Mouse (Mus musculus) CD4-positive helper T cell, adult 2 months (primary cell): Measurements from ENCODE around the gene Bspry.

Source experiments
- DNase-seq: peaks from one replicate; pipeline ENCODE4 v3.0.0-alpha.2; 2012; ENCODE audit warnings: low read depth, missing footprints, low spot score

The Bspry gene

DNA sequence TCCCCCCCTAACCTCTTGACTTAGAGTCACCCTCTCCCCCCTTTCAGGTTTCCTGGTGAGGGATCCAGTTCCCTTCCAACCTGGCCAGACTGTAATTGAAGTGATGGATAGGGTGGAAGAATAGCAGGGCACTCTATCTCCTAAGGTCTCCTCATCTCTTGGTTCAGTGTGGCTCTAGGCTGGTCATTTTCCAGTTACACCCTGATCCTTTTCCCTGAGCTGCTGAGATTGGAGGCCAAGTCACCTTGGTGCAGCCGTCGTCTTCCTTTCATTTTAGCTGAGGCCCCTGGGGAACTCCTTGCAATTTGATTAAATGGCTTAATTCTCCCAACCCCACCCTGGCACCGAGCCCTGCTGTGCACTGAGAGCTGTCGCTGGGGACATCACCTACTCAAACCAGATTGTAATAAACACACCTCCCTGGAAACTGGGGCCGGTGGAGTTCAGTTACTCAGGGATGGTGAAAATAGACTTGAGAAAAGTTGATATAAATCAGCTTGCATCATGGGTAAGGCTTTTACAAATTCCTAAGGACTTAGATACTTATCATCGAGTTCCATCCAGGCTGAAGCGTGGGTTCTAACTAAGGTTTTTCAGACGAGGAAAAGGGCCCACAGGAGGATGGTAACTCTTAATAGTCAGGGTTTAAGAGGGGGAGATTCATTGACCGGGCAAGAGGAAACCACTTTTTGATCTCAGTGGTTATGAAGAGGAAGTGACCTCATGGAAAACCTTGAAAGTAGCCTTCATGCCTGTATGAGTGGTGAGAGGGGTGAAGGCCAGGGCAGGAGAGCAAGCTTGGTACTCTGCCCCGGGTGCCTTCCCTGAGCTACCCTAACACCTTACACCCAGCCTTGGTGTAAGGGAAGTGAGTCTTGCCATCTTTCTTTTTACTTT, 1.1 kb downstream of the Bspry start:
- DNase-seq = peak; percentile 71

DNA sequence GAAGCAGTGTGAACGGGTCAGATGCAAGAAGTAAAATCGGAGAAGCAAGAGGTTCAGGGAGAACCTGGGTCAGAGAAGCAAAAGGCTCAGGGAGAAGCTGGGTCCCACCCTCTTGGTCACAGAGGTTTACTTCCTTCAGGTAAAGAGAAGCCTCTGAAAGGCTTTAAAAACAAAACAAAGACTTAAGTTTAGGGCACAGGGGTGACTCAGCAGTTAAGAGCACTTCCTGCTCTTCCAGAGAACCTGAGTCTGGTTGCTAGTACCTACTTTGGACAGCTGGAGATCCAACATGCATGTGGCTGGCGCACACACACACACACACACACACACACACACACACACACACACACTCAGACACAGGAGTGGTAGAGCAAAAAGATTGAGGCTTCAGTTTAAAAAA, 5.1 kb downstream of the Bspry start:
- no peak for DNase-seq

DNA sequence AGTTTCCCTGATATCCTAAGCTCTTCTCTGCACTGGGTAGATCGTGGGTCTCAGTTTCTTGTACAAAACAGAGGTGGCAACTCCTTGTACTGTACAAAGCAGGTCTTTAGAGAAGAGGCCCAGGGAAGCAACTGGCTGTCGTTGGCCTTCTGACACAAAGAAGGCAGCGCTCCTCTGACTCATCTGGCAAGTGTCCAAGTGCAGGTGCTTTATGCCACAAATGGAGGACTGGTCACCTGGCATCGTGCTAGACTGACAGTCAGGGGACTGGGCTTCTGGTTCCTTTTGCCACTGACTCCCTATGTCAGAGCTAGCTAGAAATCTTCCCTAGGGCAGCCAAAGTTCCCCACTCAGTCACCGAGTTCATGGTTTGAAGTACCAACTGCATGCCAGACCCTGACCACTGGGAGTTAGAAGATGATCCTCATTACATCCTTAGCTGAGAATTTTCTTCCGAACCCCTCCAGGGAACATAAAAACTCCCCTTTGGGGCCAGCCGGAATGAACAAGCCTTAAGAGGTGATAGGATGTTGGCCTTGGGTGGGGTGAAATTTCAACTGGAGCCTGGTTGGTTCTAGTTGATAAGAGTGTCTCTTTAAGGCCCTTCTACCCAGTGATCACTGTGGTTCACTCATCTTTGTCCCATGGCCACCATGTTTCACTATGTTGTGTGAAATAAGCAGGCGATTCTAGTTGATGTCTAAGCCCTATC, 5.8 kb downstream of the Bspry start:
- no peak for DNase-seq

DNA sequence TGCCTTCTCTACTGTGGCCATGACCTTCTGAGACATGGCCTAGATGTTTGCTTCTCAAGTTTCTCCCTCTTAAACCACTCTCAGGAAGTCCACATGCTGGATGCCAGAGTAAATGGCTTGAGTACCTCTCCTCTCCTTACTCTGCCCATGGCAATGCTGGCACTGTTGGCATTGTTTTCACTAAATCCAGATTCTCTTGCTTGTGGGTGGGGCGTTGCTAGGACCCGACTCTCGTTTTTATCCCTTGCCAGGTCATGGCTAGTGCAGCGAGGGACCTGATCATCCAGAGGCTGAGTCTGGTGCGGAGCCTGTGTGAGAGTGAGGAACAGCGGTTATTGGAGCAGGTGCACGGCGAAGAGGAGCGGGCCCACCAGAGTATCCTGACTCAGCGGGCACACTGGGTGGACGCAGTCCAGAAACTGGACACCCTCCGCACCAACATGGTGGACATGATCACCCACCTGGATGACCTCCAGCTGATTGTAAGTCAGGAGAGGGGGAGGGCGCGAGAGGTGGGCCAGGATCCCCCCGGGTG, 6.4 kb downstream of the Bspry start:
- no peak for DNase-seq

DNA sequence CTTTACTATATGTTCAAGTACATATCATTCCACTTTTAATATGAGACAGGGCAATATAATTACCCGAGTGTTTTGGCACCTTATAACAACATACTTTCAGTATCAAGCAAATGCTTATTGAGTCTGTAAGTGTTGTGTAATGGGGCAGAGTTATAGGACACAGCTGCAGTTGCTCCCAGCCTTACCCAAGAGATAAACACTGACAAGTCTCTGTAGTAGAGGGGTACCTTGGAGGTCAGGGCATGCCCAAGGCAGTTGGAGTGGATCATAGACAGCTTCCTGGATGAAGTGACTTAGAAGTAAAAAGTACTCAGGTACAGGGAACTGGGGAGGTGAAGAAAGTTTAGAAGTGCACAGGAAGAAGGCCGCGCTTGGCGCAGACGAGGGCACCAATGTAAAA, 7.3 kb downstream of the Bspry start:
- DNase-seq = no peak

DNA sequence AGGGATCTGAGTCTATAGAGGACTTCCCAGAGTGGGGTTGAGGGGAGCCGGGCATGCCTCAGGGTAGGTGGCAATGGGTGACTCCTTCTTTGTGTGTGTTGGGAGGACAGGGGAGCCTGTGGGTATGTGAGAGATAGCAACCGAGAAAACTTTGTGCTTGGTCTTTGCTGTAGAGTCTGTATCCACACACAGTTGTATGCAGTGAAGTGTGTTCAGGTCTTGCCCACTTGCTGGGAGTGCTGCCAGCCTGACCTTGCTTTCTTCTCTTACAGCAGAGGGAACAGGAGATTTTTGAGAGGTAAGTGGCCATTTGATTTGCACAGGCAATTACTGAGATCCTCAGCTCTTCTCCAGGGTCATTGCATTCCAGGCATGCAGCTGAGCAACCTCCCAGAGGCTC, 8.1 kb downstream of the Bspry start:
- no peak for DNase-seq

DNA sequence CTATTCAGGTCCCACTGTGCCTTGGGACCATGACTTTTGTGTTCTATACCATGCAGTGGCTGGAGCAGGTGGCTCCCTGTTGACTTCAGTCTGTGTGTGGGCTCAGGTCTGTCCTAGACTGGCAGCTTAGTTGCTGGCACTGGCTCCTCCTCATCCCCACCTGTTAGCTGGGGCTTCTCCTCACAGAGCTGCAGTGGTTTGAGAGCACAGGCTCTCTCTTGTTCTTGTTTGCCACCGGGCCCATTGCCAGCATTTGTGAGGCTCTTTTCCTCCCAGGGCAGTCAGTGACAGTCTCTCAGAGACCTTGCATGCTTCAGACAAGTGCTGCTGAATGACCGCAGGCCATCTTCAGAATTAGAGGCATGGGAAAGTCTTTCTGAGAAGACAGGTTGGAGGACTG, 12.8 kb downstream of the Bspry start:
- DNase-seq = no peak

DNA sequence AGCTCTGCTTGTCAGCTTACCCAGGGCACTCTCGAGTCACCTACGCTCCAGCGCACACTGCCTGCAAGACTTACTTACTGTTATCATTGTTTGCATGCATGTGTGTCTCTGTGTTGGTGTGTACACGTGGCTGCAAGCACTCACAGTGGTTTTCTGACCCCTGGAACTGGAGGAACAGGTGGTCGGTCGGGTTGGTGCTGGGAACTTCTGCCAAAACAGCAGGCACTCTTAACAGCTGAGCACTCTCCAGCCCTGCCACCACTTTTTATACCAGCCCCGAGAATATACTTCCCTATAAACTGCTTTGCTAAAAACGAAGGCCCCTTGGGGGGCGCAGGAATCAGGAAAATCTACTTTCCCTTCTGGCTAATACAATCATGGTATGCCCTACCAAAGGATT, 14.4 kb downstream of the Bspry start:
- DNase-seq = no peak

DNA sequence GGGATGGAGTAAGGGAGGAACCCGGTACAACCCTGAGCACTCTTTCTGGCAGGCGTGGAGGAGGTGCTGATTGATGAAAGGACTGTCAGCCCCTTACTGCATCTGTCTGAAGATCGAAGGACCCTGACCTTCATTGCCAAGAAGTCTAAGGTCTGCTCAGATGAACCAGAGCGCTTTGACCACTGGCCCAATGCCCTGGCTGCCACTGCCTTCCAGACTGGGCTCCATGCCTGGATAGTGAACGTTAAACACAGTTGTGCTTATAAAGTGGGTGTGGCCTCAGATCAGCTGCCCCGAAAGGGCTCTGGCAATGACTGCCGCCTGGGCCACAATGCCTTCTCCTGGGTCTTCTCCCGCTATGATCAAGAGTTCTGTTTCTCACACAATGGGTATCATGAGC, 16.1 kb downstream of the Bspry start:
- DNase-seq = no peak

DNA sequence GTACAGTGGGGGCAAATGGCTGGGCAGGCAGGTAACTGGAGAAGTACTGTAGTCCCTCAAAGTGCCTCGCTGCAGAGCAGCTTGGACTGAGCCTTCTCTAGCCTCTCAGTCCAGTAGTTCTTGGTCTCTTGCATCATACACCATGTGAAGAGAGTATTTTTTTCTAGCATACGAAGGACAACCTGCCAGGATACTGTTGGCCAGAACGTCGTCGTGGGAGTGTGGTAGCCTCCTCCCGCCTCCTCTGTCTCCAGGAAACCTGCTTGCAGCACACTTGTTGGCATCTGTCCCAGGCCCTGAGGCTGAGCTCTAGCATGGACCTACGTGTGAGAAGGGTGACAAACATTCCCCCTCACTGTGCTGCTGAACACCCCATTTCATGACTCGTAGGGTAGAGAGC, 17.0 kb downstream of the Bspry start:
- no peak for DNase-seq

DNA sequence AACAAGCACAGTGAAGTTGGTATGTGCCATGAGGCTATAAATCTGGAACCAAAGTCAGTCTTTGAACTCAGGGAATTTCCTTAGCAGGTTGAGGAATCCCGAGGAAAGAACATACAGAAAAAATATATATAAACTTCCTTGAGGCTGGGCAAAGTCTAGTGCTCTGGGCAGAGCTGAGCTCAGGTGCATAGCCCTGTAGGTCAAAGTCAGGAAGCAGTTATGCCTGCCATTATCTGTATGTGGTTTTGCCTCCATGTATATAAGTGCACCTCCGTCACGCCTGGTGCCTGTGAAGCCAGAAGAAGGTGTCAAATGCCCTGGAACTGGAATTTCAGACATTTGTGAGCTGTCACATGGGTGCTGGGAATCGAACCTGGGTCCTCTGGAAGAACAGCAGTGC, 20.9 kb downstream of the Bspry start:
- no peak for DNase-seq

DNA sequence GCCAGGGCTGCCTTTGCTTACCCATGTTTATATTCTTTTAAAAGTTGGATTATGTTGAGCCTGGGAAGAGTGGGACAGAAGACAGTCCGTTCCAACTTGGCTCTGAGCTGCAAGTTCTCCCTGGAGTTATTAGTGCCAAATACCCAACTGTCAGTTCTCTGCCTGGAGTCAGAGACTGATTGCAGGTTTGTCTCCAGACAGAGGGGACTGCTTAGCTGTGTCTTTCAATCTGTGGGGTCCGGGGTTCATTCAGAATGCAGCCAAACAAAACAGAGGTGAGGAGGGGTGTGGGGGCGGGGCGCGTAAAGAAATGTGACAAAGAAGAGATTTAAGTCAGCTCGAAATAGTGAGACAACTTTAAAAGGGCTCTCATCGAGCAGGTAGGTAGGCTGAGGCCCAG, 21.7 kb downstream of the Bspry start:
- DNase-seq = no peak

DNA sequence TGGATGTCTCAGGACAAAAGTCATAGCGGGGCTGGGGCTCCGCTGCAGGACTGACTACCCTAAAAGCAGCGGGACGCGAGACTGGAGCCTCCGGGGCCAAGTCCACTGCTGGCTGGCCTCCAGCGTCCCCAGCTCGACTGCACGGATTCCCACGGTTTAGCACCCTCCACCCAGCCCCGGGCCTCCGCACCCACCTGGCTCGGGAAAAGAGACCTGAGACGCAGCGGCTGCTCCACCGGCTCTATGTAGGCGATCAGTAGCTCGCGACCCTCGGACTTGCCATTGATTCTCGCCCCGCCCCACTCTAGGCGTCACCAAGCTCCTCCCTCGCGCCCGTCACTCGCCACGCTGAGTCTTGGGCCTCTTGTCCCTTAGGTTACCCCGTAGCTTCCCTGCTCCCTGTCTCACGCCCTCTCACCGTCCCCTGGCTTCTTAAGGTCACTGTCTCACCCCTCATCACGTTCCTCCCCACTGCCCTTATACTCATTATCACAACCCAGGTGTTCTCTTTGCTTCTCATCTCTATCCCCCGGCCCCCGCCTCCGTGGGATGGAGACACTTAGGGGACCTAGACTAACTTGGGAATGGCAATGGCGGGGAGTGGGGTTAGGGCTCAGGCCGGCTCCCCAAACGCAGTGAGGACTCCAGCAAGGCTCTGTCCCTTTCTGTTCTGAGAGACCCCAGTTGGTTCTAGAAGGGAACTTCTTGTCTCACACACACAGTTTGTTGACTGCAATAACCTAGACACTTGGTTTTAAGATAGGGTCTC, 22.3 kb downstream of the Bspry start:
- DNase-seq = peak; percentile 75

DNA sequence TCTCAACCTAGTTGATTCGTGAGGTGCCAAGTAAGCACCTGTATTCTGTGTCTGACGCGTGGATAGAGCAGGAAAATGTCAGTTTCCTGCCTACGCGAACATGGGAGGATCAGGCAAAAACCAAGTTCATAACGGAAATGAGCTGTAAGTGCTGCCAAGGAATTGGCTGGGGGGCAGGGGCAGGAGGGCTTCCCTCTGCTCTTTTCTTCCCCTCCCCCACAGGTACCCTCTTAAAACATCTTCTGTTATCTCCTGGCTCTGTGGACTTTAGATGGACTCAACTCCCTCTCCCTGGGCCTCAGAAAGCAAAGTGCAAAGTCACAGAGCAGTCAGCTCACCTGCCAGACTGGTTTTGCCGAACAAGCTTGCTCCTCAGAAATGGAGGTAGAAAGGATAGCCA, 23.1 kb downstream of the Bspry start:
- DNase-seq = peak; percentile 44

DNA sequence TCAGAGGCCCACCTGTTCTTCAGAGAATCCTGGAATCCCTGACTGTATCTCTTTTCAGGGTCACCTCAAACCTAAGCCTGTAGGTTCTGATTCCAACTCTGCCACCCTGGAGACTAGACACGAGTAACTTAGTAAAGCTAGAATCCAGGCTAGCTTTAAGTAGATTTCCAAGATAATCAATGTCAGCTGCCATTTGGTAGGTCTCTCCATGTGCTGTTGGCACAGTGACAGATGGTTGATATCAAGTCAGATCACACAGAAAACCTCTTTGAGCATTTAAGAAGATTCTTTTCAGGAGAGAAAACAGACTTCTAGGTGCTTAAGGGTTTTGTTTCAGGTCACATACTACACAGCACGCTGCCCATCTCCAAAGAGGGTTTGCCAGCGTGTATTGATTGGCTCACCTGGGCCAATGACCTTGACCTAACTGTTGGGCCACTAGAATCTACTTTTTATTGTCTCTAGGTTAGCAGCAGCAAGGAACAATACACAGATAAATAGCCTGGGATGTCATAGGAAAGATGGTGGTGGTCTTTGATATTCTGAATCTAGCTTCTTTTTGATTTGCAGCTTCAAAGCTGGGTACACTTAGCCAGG, 23.6 kb downstream of the Bspry start, which contains the start of gene Hdhd3:
Gene Hdhd3, minus strand, starts transcription at position 94 of the 597 bp plus-strand sequence.
- DNase-seq = no peak

DNA sequence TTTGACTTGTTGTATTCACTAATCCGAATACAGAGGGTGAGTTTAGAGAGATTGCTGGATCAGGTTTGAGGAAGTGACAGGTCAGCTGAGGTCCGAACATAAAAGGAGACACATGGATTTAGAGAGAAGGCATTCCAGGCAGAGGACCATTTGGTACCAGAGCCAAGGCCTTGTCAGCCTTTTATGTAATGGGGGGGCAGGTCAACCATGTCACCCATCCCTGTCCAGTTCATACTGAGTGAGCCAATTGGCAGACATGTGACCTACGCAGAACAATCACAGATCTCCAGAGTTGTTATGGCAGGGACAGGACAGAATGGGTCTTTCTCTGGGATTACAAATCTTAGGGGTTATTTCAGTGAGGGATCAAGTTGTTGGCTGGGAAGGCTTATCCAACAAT, 26.1 kb downstream of the Bspry start:
- DNase-seq = no peak

DNA sequence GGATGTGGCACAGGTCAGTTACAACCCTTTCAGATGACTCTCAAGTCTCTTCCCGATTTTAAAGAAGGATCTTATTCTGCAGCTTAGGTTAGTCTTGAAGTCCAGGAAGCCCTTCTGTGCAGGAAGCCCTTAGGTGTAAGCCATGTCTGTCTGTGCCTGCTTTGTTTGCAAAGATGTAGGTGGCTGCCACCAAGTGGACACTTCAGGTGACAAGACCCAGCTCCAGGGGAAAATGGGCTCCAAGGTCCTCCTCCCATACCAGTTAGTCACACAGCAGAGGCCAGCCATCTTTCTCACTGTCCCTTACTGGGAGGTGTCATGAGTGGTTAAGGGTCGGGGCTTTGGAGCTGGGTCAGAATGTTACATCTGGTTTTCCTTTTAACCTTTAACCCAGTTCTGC, 26.9 kb downstream of the Bspry start:
- DNase-seq = peak; percentile 58

DNA sequence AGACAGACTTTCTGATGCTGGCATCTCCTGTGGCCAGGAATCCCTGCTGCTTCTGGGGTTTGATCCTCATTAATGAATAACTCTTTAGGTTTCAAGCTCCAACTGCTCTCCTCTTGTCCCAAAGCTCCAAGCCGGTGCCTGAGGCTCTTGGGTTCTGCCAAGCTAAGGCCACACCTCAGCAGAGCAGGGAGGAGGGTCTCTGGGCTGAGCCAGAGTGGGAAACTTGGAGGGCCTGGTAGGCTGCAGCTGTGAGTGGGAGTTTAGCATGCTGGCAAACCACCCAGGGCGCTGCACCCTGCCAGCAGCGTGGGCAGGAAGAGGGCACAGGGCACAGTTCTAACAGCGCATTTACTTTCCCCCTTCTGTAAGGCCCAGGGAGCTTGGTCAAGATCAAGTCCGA, 29.0 kb downstream of the Bspry start:
- DNase-seq = no peak

DNA sequence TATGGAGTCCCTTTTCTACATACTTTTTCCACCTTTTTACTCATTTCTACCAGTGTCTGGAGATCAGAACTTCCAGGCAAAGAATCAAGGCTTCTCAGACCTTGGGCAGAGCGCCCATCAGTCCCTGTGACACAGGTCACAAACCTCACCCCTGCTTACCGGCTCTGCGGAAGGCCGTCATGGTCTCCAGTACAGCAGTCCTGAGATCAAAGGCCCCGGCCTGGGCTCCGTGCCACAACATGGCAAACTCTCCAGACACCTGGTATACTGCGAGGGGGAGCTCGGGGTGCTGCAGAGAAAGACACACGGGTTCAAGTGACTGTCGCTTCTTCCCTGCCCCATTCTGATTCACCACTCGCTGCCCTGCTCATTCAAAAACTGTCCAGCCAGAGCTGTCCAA, 30.1 kb downstream of the Bspry start:
- no peak for DNase-seq

DNA sequence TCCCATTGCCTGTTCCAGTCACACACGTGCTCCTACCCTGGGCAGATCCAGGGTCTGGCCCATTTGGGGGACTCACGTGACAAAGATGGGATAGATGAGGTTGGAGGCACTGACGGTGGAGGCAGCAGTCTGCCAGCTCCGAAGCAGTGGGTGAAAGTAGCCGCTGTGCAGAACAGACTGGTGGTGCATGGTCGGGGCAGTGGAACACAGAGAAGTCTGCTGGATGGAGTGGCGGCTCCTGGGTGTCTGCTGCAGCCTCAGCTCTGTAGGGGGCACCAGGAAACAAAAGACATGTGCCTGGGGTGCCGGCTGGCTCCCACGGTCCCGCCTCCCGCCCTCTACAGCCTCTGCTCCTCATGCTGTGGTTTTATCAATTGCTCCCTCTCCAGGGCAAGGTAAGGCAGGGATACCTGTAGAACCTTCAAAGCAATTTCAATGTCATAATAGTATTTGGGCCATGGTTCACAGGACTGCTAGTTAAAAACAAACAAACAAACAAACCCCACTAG, 34.2 kb downstream of the Bspry start:
- no peak for DNase-seq

DNA sequence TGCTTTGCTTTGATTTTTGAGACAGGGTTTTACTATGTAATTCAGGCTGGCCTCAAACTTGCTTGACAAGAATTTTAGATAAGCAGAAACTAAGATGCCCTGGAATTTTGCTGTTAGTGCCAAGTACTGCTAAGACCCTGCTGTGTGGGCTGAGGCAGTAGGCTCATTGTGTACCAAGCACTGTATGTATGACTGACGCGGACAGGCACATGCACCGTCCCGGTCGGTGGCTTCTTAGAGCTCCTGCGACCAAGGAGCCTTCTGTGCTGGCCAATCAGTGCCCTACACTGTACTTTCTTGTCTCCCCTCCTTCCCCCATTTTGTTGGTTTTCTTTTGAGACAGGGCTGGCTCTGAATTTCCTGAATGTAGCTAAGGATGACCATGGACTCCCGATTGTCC, 35.1 kb downstream of the Bspry start:
- DNase-seq = no peak
